Mouse (Mus musculus): ENCODE data around the gene Elmo1. TPM values are rescaled to one million over a fixed set of nuclear protein-coding genes. Genes with fewer than 3 reads are reported as not detected.

Elmo1 gene
- polyA plus RNA-seq, 1 experiment: 52.5 TPM

DNA sequence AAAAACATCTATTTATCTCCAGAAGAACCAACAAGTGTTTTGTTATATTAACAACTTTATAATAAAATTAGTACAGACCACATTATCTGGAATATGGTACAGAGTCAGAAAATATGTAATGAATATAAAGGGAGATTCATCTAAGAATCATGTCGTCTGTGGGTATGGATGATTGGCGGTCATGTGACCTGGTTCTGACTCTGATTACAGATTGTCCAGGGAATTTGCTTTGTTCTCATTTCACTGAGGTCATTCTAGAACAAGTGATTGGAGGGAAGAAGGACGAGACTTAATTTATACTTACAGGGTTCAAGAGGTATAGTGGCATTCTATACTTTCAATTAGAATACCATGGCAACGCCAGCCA lies 95.4 kb downstream of the Elmo1 start:
- Histone ChIP-seq H3K36me3 (ENCODE audit: control insufficient read depth, insufficient read depth, low read length) (peaks cover 7% of the 10 kb centered on the region; the same call in 1 of the 2 replicates), H3K27ac (ENCODE audit: control insufficient read depth, insufficient read depth, low read length) (peak overlapping the region; percentile 97; the same call in 1 of the 2 replicates), H3K4me3 (ENCODE audit: control insufficient read depth, insufficient read depth, low read length) (no peak overlapping the region), H3K27me3 (ENCODE audit: control insufficient read depth, insufficient read depth, low read length) (no peaks in the 10 kb centered on the region), H3K4me1 (replicated peaks; ENCODE audit: control insufficient read depth, insufficient read depth, low read length) (peaks cover 24% of the 10 kb centered on the region)
- DNase-seq: no peak
- 24% methylated on average over 4 of the region's 4 CpGs for WGBS
- TF ChIP-seq CTCF (IDR thresholded peaks at IDR 0.05; ENCODE audit: borderline replicate concordance, control insufficient read depth, extremely low read depth, insufficient read depth, low read length, poor library complexity) (no peak), POLR2A (IDR thresholded peaks at IDR 0.05; ENCODE audit: control insufficient read depth, extremely low read depth, insufficient read depth, low read length, poor library complexity) (no peak)

GRCm38 (mm10) chr13:20187647-20188046 lies 97.3 kb downstream of the Elmo1 start:
- no peaks in the 10 kb centered on the region for H3K27me3 ChIP-seq (ENCODE audit: control insufficient read depth, insufficient read depth, low read length)
- TF ChIP-seq POLR2A (IDR thresholded peaks at IDR 0.05; ENCODE audit: control insufficient read depth, extremely low read depth, insufficient read depth, low read length, poor library complexity): no peak
- no peak for TF ChIP-seq CTCF (IDR thresholded peaks at IDR 0.05; ENCODE audit: borderline replicate concordance, control insufficient read depth, extremely low read depth, insufficient read depth, low read length, poor library complexity)
- 55% methylated on average over 2 of the region's 2 CpGs for WGBS
- H3K4me3 ChIP-seq (ENCODE audit: control insufficient read depth, insufficient read depth, low read length): no peak overlapping the region
- peaks cover 24% of the 10 kb centered on the region for H3K4me1 ChIP-seq (replicated peaks; ENCODE audit: control insufficient read depth, insufficient read depth, low read length)
- no peak for DNase-seq
- no peak overlapping the region for H3K27ac ChIP-seq (ENCODE audit: control insufficient read depth, insufficient read depth, low read length)
- H3K36me3 ChIP-seq (ENCODE audit: control insufficient read depth, insufficient read depth, low read length): peaks cover 14% of the 10 kb centered on the region

DNA sequence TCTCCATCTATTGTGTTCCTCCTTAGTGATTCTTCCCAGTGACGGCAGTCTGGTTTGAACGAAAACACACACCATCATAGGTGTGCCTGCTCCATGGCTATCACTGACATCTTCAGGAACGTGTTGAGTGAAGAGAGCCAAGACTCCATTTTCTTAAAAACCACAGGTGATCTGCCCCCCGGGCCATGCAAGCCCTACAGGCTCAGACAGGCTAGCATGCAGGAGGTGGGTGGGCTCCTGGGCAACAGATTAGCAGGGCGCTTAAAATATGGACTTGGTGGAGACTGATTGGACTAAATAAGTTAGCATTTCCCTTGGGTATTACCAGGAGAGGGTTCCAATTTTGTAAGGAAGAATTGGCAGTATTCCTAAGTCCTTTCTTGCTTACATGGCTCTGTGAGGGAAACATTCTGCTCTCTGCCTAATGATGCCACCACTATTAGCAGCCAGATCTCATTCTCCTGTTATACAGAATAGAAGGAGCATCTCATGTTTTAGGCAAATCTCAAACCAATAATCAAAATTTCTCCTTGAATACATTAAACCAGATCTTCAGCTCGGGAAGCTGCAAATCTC lies 101.7 kb downstream of the Elmo1 start:
- Histone ChIP-seq H3K4me1 (replicated peaks; ENCODE audit: control insufficient read depth, insufficient read depth, low read length) (peaks cover 5% of the 10 kb centered on the region), H3K36me3 (ENCODE audit: control insufficient read depth, insufficient read depth, low read length) (peaks cover 17% of the 10 kb centered on the region), H3K4me3 (ENCODE audit: control insufficient read depth, insufficient read depth, low read length) (no peak overlapping the region), H3K27ac (ENCODE audit: control insufficient read depth, insufficient read depth, low read length) (no peak overlapping the region), H3K27me3 (ENCODE audit: control insufficient read depth, insufficient read depth, low read length) (no peaks in the 10 kb centered on the region)
- 98% methylated on average over 6 of the region's 6 CpGs for WGBS
- DNase-seq: no peak
- TF ChIP-seq CTCF (IDR thresholded peaks at IDR 0.05; ENCODE audit: borderline replicate concordance, control insufficient read depth, extremely low read depth, insufficient read depth, low read length, poor library complexity): no peak
- TF ChIP-seq POLR2A (IDR thresholded peaks at IDR 0.05; ENCODE audit: control insufficient read depth, extremely low read depth, insufficient read depth, low read length, poor library complexity): no peak

DNA sequence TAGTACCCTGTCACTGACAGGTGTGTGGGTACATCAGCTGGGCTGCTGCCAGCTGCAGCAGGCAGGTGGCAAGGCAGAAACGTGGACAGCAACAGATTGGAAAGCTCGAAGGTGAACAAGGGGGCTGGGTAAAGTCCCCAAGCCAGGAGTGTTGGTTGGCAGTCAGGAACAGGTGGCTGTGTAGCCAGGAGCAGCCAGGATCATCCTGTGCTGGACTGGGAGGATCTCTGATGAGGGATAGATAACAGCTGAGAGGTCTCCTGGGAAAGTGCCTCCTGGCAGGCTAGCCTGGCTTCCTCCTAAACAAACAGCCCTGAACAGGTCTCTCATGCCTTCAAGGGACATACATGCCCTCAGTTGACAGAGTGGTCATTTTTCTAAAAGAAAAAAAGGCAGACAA lies 110.2 kb downstream of the Elmo1 start:
- WGBS: 20% methylated on average over 2 of the region's 2 CpGs
- no peak overlapping the region for H3K4me3 ChIP-seq (ENCODE audit: control insufficient read depth, insufficient read depth, low read length)
- H3K27me3 ChIP-seq (ENCODE audit: control insufficient read depth, insufficient read depth, low read length): no peaks in the 10 kb centered on the region
- TF ChIP-seq POLR2A (IDR thresholded peaks at IDR 0.05; ENCODE audit: control insufficient read depth, extremely low read depth, insufficient read depth, low read length, poor library complexity) (no peak), CTCF (IDR thresholded peaks at IDR 0.05; ENCODE audit: borderline replicate concordance, control insufficient read depth, extremely low read depth, insufficient read depth, low read length, poor library complexity) (no peak)
- 0 out of 2 replicates have a peak, but pooled peaks cover 3% of the 10 kb centered on the region for H3K4me1 ChIP-seq (replicated peaks; ENCODE audit: control insufficient read depth, insufficient read depth, low read length)
- peaks cover 11% of the 10 kb centered on the region for H3K36me3 ChIP-seq (ENCODE audit: control insufficient read depth, insufficient read depth, low read length)
- H3K27ac ChIP-seq (ENCODE audit: control insufficient read depth, insufficient read depth, low read length): no peak overlapping the region
- DNase-seq: peak; percentile 28

GRCm38 (mm10) chr13:20202617-20203016 lies 112.2 kb downstream of the Elmo1 start:
- WGBS: 97% methylated on average over 4 of the region's 4 CpGs
- no peak for TF ChIP-seq POLR2A (IDR thresholded peaks at IDR 0.05; ENCODE audit: control insufficient read depth, extremely low read depth, insufficient read depth, low read length, poor library complexity)
- TF ChIP-seq CTCF (IDR thresholded peaks at IDR 0.05; ENCODE audit: borderline replicate concordance, control insufficient read depth, extremely low read depth, insufficient read depth, low read length, poor library complexity): no peak
- H3K4me1 ChIP-seq (replicated peaks; ENCODE audit: control insufficient read depth, insufficient read depth, low read length): peaks cover 11% of the 10 kb centered on the region
- no peak overlapping the region for H3K27ac ChIP-seq (ENCODE audit: control insufficient read depth, insufficient read depth, low read length)
- H3K27me3 ChIP-seq (ENCODE audit: control insufficient read depth, insufficient read depth, low read length): no peaks in the 10 kb centered on the region
- peaks cover 6% of the 10 kb centered on the region for H3K36me3 ChIP-seq (ENCODE audit: control insufficient read depth, insufficient read depth, low read length)
- no peak for DNase-seq
- no peak overlapping the region for H3K4me3 ChIP-seq (ENCODE audit: control insufficient read depth, insufficient read depth, low read length)

DNA sequence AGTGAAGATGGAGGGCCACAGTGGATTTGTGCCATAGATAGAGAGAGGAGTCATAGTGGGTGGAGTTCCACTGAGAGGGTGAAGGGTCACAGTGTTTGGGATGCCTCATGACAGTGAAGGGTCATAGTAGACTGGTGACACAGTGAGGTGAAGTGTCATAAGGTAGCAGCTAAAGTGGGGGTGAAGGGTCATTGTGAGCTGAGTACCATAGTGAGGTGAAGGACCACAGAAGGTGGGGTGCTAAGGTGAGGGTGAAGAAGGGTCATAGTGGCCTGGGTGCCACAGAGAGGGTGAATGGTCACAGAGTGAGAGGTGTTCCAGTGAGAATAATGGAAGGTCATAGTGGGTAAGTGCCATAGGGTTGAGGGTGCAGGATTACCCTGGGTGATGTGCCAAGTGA lies 113.8 kb downstream of the Elmo1 start:
- Histone ChIP-seq H3K27ac (ENCODE audit: control insufficient read depth, insufficient read depth, low read length) (no peak overlapping the region), H3K4me1 (replicated peaks; ENCODE audit: control insufficient read depth, insufficient read depth, low read length) (peaks cover 15% of the 10 kb centered on the region), H3K4me3 (ENCODE audit: control insufficient read depth, insufficient read depth, low read length) (no peak overlapping the region), H3K36me3 (ENCODE audit: control insufficient read depth, insufficient read depth, low read length) (peaks cover 9% of the 10 kb centered on the region; the same call in 1 of the 2 replicates), H3K27me3 (ENCODE audit: control insufficient read depth, insufficient read depth, low read length) (no peaks in the 10 kb centered on the region)
- no peak for DNase-seq
- TF ChIP-seq CTCF (IDR thresholded peaks at IDR 0.05; ENCODE audit: borderline replicate concordance, control insufficient read depth, extremely low read depth, insufficient read depth, low read length, poor library complexity) (no peak), POLR2A (IDR thresholded peaks at IDR 0.05; ENCODE audit: control insufficient read depth, extremely low read depth, insufficient read depth, low read length, poor library complexity) (no peak)

Data from thymus, adult 2 months (tissue).